Mouse (Mus musculus) CH12.LX (cell line): ENCODE measurements around the gene Celsr2. TPM values are rescaled to one million over a fixed set of nuclear protein-coding genes. Genes with fewer than 3 reads are reported as not detected.
A peak's percentile ranks its signal among the peaks of the same experiment; 100 is the strongest.

Experiments
- DNase-seq: peaks from one replicate; pipeline ENCODE4 v3.0.0-alpha.2; 2013; ENCODE audit errors: extremely low read depth
- H3K27ac ChIP-seq: 2 replicates; pipeline ENCODE4 v1.5.1; 2012; ENCODE audit warnings: low read depth, mild to moderate bottlenecking, control low read depth, moderate library complexity; ENCODE audit not compliant: insufficient read depth
- H3K27me3 ChIP-seq: replicated peaks from 2 replicates; pipeline ENCODE3; 2012; ENCODE audit warnings: inconsistent platforms
- H3K36me3 ChIP-seq, 2 experiments: replicated peaks in 1 of 2; 2 replicates each; pipeline versions ENCODE3 to v1.6.1; 2012; ENCODE audit warnings: inconsistent platforms in 1 of 2, low read length in 1 of 2, mild to moderate bottlenecking in 1 of 2, mixed read lengths in 1 of 2, moderate library complexity in 1 of 2; ENCODE audit not compliant: control insufficient read depth in 1 of 2, insufficient read depth in 1 of 2
- H3K4me1 ChIP-seq, 2 experiments: 2 replicates each; pipeline ENCODE4 v1.6.1; 2012; ENCODE audit warnings: inconsistent platforms in 1 of 2, moderate library complexity in 1 of 2; ENCODE audit not compliant: insufficient read depth in 2 of 2, control insufficient read depth in 1 of 2
- H3K4me2 ChIP-seq: 2 replicates; pipeline ENCODE4 v1.6.1; 2012; ENCODE audit warnings: low read depth, mild to moderate bottlenecking, control low read depth; ENCODE audit not compliant: poor library complexity, insufficient read depth, severe bottlenecking
- H3K4me3 ChIP-seq, 3 experiments: fragments of 150-350 bp in 1 of 3; sonication (generic) in 1 of 3; replicated peaks in 1 of 3; 2 replicates each; pipeline versions ENCODE3 to v1.5.1; 2011 to 2012; ENCODE audit warnings: low read depth in 2 of 3, low read length in 2 of 3, mild to moderate bottlenecking in 2 of 3, moderate library complexity in 2 of 3, control low read depth in 1 of 3, improper control_type of control experiment in 1 of 3, inconsistent platforms in 1 of 3, mixed read lengths in 1 of 3; ENCODE audit not compliant: poor library complexity in 1 of 3
- H3K79me2 ChIP-seq: replicated peaks from 2 replicates; pipeline ENCODE4 v1.6.1; 2012; ENCODE audit warnings: mild to moderate bottlenecking, moderate library complexity; ENCODE audit not compliant: control insufficient read depth, poor library complexity, insufficient read depth, severe bottlenecking; ENCODE audit errors: extremely low read depth
- H3K9ac ChIP-seq: 2 replicates; pipeline ENCODE4 v1.6.1; 2012; ENCODE audit warnings: low read depth, mild to moderate bottlenecking, control low read depth, moderate library complexity; ENCODE audit not compliant: insufficient read depth
- H3K9me3 ChIP-seq: replicated peaks from 2 replicates; pipeline ENCODE3; 2012; ENCODE audit warnings: low read length, inconsistent platforms, mixed read lengths
- BHLHE40 ChIP-seq: IDR thresholded peaks from 2 replicates; pipeline ENCODE4 v1.6.1; 2011; ENCODE audit warnings: mild to moderate bottlenecking, low read depth, low read length, improper control_type of control experiment
- CHD1 ChIP-seq: IDR thresholded peaks from 2 replicates; pipeline ENCODE4 v1.6.1; 2012; ENCODE audit warnings: low read depth, low read length, improper control_type of control experiment, inconsistent platforms
- CHD2 ChIP-seq: IDR thresholded peaks from 2 replicates; pipeline ENCODE4 v1.6.1; 2011; ENCODE audit warnings: low read length, improper control_type of control experiment
- CTCF ChIP-seq, 2 experiments: IDR thresholded peaks in 1 of 2; conservative IDR thresholded peaks in 1 of 2; 2 replicates each; pipeline ENCODE4 v1.5.1; 2011 to 2012; ENCODE audit warnings: low read depth in 2 of 2, low read length in 2 of 2, improper control_type of control experiment in 1 of 2, inconsistent platforms in 1 of 2, mild to moderate bottlenecking in 1 of 2, moderate library complexity in 1 of 2
- E2F4 ChIP-seq: IDR thresholded peaks from 2 replicates; pipeline ENCODE4 v1.6.1; 2011; ENCODE audit warnings: low read depth, low read length, improper control_type of control experiment; ENCODE audit not compliant: insufficient replicate concordance
- ELF1 ChIP-seq: IDR thresholded peaks from 2 replicates; pipeline ENCODE4 v1.6.1; 2014; ENCODE audit warnings: low read depth, mild to moderate bottlenecking, inconsistent platforms, low read length, improper control_type of control experiment
- EP300 ChIP-seq: IDR thresholded peaks from 2 replicates; pipeline ENCODE4 v1.6.1; 2011; ENCODE audit warnings: low read length, improper control_type of control experiment
- ETS1 ChIP-seq: conservative IDR thresholded peaks from 2 replicates; pipeline ENCODE4 v1.6.1; 2012; ENCODE audit warnings: low read depth, mild to moderate bottlenecking, inconsistent platforms, low read length, improper control_type of control experiment, moderate library complexity
- GABPA ChIP-seq: IDR thresholded peaks from 2 replicates; pipeline ENCODE4 v1.6.1; 2012; ENCODE audit warnings: low read depth, low read length, improper control_type of control experiment, inconsistent platforms; ENCODE audit not compliant: insufficient replicate concordance
- HCFC1 ChIP-seq: IDR thresholded peaks from 2 replicates; pipeline ENCODE4 v1.6.1; 2012; ENCODE audit warnings: low read depth, mild to moderate bottlenecking, inconsistent platforms, low read length, improper control_type of control experiment
- IRF4 ChIP-seq: IDR thresholded peaks from 2 replicates; pipeline ENCODE4 v1.6.1; 2014; ENCODE audit warnings: low read depth, mild to moderate bottlenecking, inconsistent platforms, low read length, improper control_type of control experiment
- JUN ChIP-seq: IDR thresholded peaks from 2 replicates; pipeline ENCODE4 v1.6.1; 2011; ENCODE audit warnings: low read depth, mild to moderate bottlenecking, low read length, improper control_type of control experiment, moderate library complexity; ENCODE audit not compliant: insufficient read depth
- JUND ChIP-seq: conservative IDR thresholded peaks from 2 replicates; pipeline ENCODE4 v1.6.1; 2011; ENCODE audit warnings: low read depth, low read length, improper control_type of control experiment
- KAT2A ChIP-seq: IDR thresholded peaks from 2 replicates; pipeline ENCODE4 v1.6.1; 2012; ENCODE audit warnings: low read length, improper control_type of control experiment, inconsistent platforms; ENCODE audit not compliant: insufficient replicate concordance
- MAFK ChIP-seq: IDR thresholded peaks from 2 replicates; pipeline ENCODE4 v1.6.1; 2011; ENCODE audit warnings: low read length, improper control_type of control experiment; ENCODE audit not compliant: insufficient replicate concordance
- MAX ChIP-seq: IDR thresholded peaks from 2 replicates; pipeline ENCODE4 v1.6.1; 2011; ENCODE audit warnings: low read length, improper control_type of control experiment
- MAZ ChIP-seq: IDR thresholded peaks from 2 replicates; pipeline ENCODE4 v1.6.1; 2012; ENCODE audit warnings: low read depth, mild to moderate bottlenecking, inconsistent platforms, low read length, improper control_type of control experiment, moderate library complexity
- MEF2A ChIP-seq: IDR thresholded peaks from 2 replicates; pipeline ENCODE4 v1.6.1; 2014; ENCODE audit warnings: low read depth, mild to moderate bottlenecking, inconsistent platforms, low read length, improper control_type of control experiment, borderline replicate concordance
- MXI1 ChIP-seq: IDR thresholded peaks from 2 replicates; pipeline ENCODE4 v1.6.1; 2011; ENCODE audit warnings: mild to moderate bottlenecking, low read depth, low read length, improper control_type of control experiment
- MYC ChIP-seq: IDR thresholded peaks from 2 replicates; pipeline ENCODE4 v1.6.1; 2011; ENCODE audit warnings: low read depth, mild to moderate bottlenecking, improper control_type of control experiment, low read length
- NELFE ChIP-seq: IDR thresholded peaks from 2 replicates; pipeline ENCODE4 v1.6.1; 2011; ENCODE audit warnings: low read depth, low read length, improper control_type of control experiment
- NRF1 ChIP-seq: IDR thresholded peaks from 2 replicates; pipeline ENCODE4 v1.6.1; 2014; ENCODE audit warnings: low read depth, mild to moderate bottlenecking, inconsistent platforms, low read length, improper control_type of control experiment, moderate library complexity
- PAX5 ChIP-seq: IDR thresholded peaks from 2 replicates; pipeline ENCODE4 v1.6.1; 2012; ENCODE audit warnings: low read length, inconsistent platforms, mixed read lengths
- POLR2A ChIP-seq: IDR thresholded peaks from 2 replicates; pipeline ENCODE4 v1.6.1; 2011; ENCODE audit warnings: low read depth, mild to moderate bottlenecking, improper control_type of control experiment, low read length
- POLR2AphosphoS2 ChIP-seq: IDR thresholded peaks from 2 replicates; pipeline ENCODE4 v1.6.1; 2011; ENCODE audit warnings: low read depth, low read length, improper control_type of control experiment
- RAD21 ChIP-seq: IDR thresholded peaks from 2 replicates; pipeline ENCODE4 v1.6.1; 2011; ENCODE audit warnings: low read depth, mild to moderate bottlenecking, low read length, improper control_type of control experiment, moderate library complexity
- RCOR1 ChIP-seq: conservative IDR thresholded peaks from 2 replicates; pipeline ENCODE4 v1.6.1; 2012; ENCODE audit warnings: low read depth, mild to moderate bottlenecking, inconsistent platforms, low read length, improper control_type of control experiment
- SIN3A ChIP-seq: IDR thresholded peaks from 2 replicates; pipeline ENCODE4 v1.6.1; 2012; ENCODE audit warnings: low read length, improper control_type of control experiment, inconsistent platforms
- SMC3 ChIP-seq: IDR thresholded peaks from 2 replicates; pipeline ENCODE4 v1.6.1; 2011; ENCODE audit warnings: low read depth, low read length, improper control_type of control experiment
- TBP ChIP-seq: conservative IDR thresholded peaks from 2 replicates; pipeline ENCODE4 v1.6.1; 2011; ENCODE audit warnings: low read depth, low read length, improper control_type of control experiment
- TCF12 ChIP-seq: IDR thresholded peaks from 2 replicates; pipeline ENCODE4 v1.6.1; 2014; ENCODE audit warnings: low read depth, mild to moderate bottlenecking, inconsistent platforms, low read length, improper control_type of control experiment
- UBTF ChIP-seq: IDR thresholded peaks from 2 replicates; pipeline ENCODE4 v1.6.1; 2012; ENCODE audit warnings: low read depth, mild to moderate bottlenecking, inconsistent platforms, low read length, improper control_type of control experiment, moderate library complexity
- USF1 ChIP-seq: IDR thresholded peaks from 2 replicates; pipeline ENCODE4 v1.6.1; 2014; ENCODE audit warnings: low read depth, mild to moderate bottlenecking, inconsistent platforms, low read length, improper control_type of control experiment
- USF2 ChIP-seq: conservative IDR thresholded peaks from 2 replicates; pipeline ENCODE4 v1.6.1; 2011; ENCODE audit warnings: low read depth, low read length, improper control_type of control experiment
- ZC3H11A ChIP-seq: IDR thresholded peaks from 2 replicates; pipeline ENCODE4 v1.6.1; 2012; ENCODE audit warnings: low read depth, mild to moderate bottlenecking, inconsistent platforms, low read length, improper control_type of control experiment
- ZKSCAN1 ChIP-seq: IDR thresholded peaks from 2 replicates; pipeline ENCODE4 v1.6.1; 2012; ENCODE audit warnings: low read depth, inconsistent platforms, low read length, improper control_type of control experiment, borderline replicate concordance
- ZMIZ1 ChIP-seq: IDR thresholded peaks from 2 replicates; pipeline ENCODE4 v1.6.1; 2012; ENCODE audit warnings: low read depth, mild to moderate bottlenecking, inconsistent platforms, low read length, improper control_type of control experiment
- ZNF384 ChIP-seq: IDR thresholded peaks from 2 replicates; pipeline ENCODE4 v1.6.1; 2012; ENCODE audit warnings: low read depth, low read length, improper control_type of control experiment, inconsistent platforms
- dilution Hi-C: fragments of 300-500 bp; cut with MboI; formaldehyde crosslinking; loops from 2 replicates; pipeline ENCODE4 v1.14.3; 2020; ENCODE audit warnings: low sequenced_read_pairs; ENCODE audit not compliant: extremely low pct_unique_long_range_greater_than_20kb, extremely low pct_ligation_motif_present
- in situ Hi-C: fragments of 300-500 bp; cut with MboI; formaldehyde crosslinking; loops from 3 replicates; pipeline ENCODE4 v1.14.3; 2019; ENCODE audit warnings: low sequenced_read_pairs, low pct_ligation_motif_present, low pct_unique_long_range_greater_than_20kb, mixed read lengths
- polyA plus RNA-seq: library from polyadenylated mRNA; unstranded; fragments of >175 nt; gene quantifications from 2 replicates; pipeline ENCODE4 v1.2.1, GENCODE M21; 2012; ENCODE audit warnings: low read depth; ENCODE audit not compliant: insufficient read length
- total RNA-seq, 2 experiments: library from RNA; depleted of rRNA; stranded (reverse); fragments of 300-350 nt in 1 of 2; fragments of >200 nt in 1 of 2; gene quantifications; 2 replicates each; pipeline ENCODE4 v1.2.3; 2012 to 2014

Celsr2 gene
- total and polyA plus RNA-seq, 3 experiments, result not detected

- H3K4me2 ChIP-seq, result no peak overlapping the region
- H3K27ac ChIP-seq, result no peak overlapping the region
- H3K9ac ChIP-seq, result no peak overlapping the region
- no peaks in the 10 kb centered on the region for H3K9me3 ChIP-seq
- H3K4me3 ChIP-seq, result no peak overlapping the region
- peaks cover 2 to 17% of the 10 kb centered on the region in 2 experiments for H3K4me1 ChIP-seq
- H3K36me3 ChIP-seq, result no peaks in the 10 kb centered on the region
- dilution Hi-C loops (no loop called here), in situ Hi-C loops (loop anchor here (25.0 kb wide), 1 partner anchor 385 kb away; no protein-coding TSS in a partner anchor)
- TF ChIP-seq IRF4, result peak; percentile 79
- no peak for TF ChIP-seq CHD2
- TF ChIP-seq MAFK, result no peak
- no peak for TF ChIP-seq JUN
- peak; percentile 44; the same call in 1 of the 2 replicates for TF ChIP-seq ZC3H11A
- no peak for TF ChIP-seq GABPA
- no peak for TF ChIP-seq KAT2A
- no peak for TF ChIP-seq ZKSCAN1
- peak; percentile 98 for TF ChIP-seq MYC
- TF ChIP-seq RCOR1, result no peak; the same call in 1 of the 2 replicates
- peak; percentile 41 to 96; a peak in 3 of 4 replicates for TF ChIP-seq CTCF (conservative IDR thresholded peaks at IDR 0.05 in 1 of 2, IDR thresholded peaks at IDR 0.05 in 1 of 2; ENCODE audit: low read depth in 2 of 2, low read length in 2 of 2)
- 0 out of 2 replicates have a peak, but pooled peaks have one; percentile 26 for TF ChIP-seq TBP
- peak; percentile 97; the same call in 1 of the 2 replicates for TF ChIP-seq CHD1
- peak; percentile 98 for TF ChIP-seq MAX
- peak; percentile 82 for TF ChIP-seq USF1
- peak; percentile 65; the same call in 1 of the 2 replicates for TF ChIP-seq UBTF
- peak; percentile 100 for TF ChIP-seq BHLHE40
- TF ChIP-seq ZNF384, result no peak
- peak; percentile 98 for TF ChIP-seq MXI1
- TF ChIP-seq TCF12, result peak; percentile 95
- 0 out of 2 replicates have a peak, but pooled peaks have one; percentile 17 for TF ChIP-seq MAZ
- TF ChIP-seq ELF1, result peak; percentile 59
- TF ChIP-seq HCFC1, result peak; percentile 35; the same call in 1 of the 2 replicates
- TF ChIP-seq MEF2A, result peak; percentile 84
- peak; percentile 55 for TF ChIP-seq NRF1
- TF ChIP-seq POLR2A, result no peak
- TF ChIP-seq USF2, result peak; percentile 74; the same call in 1 of the 2 replicates
- peak; percentile 65 for TF ChIP-seq ETS1
- no peak for TF ChIP-seq JUND
- no peak for TF ChIP-seq E2F4
- peak; percentile 79 for TF ChIP-seq SIN3A
- TF ChIP-seq EP300, result no peak; the same call in 1 of the 2 replicates
- no peak for TF ChIP-seq ZMIZ1
- TF ChIP-seq SMC3, result peak; percentile 79
- TF ChIP-seq PAX5, result no peak
- no peak for TF ChIP-seq POLR2AphosphoS2
- peak; percentile 97 for TF ChIP-seq RAD21
- TF ChIP-seq NELFE, result peak; percentile 58; the same call in 1 of the 2 replicates
- H3K79me2 ChIP-seq, result no peaks in the 10 kb centered on the region
- peak; percentile 97 for DNase-seq
- H3K27me3 ChIP-seq, result peaks cover 90% of the 10 kb centered on the region
These were observed 13.4 kb downstream of the Celsr2 start for GRCm38 (mm10) chr3:108401692-108402527.
